Mouse (Mus musculus) CH12F3 (cell line): ENCODE results near the gene Adam1b.
"Not testable (repeated sequence)": the region's sequence is repeated elsewhere in the genome, so short reads cannot be mapped to it uniquely, and the experiment has no call there.

Experiments
- in situ Hi-C: fragments of 300-500 bp; cut with MboI; formaldehyde crosslinking; loops from 2 replicates; pipeline ENCODE4 v1.14.3; 2020; ENCODE audit warnings: low sequenced_read_pairs

The Adam1b gene

DNA sequence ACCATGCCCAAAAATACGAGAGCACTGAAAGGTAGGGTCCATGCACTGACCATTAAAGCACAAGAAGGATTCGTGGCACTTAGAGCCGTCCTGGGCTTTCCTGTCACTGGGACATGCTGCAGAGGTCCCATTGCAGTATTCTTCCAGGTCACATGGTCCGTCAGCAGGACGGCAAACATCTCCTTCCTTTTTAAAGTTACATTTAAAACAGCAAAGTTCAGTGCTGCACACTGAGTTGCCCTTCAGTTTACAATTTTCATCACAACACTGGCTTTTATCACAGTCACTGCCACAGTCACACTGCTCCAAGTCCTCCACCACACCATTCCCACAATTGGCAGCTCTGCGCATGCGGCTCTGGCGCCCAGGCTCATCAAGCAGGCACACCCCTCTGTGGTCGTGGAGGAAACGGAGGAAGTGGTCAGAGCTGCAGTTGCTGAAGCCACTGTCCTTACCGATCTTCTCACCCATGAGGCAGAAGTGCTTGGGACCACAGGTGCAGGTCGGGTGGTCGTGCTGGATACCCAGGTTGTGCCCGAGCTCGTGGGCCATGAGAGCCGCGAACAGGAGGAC, 1.7 kb downstream of the Adam1b start:
- in situ Hi-C loops = not testable (repeated sequence)

DNA sequence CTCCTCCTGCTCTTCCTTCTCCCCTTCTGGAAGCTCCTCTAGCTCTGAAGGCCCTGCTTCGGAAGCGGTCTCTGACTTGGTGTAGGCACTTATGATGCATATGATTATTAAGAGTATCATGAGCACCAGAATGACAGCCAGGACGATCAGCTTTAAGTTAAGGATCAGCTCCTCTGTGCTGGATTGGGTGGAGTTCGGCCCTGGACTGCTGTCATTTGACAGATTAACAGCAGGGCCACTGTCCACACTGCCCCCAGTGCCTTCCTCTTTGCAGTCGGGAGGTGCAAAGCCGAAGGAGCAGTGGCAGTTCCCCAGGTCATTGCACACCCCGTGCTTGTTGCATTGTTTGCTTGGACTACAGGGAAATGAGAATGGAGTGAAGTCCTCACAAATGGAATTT, 2.5 kb downstream of the Adam1b start:
- in situ Hi-C loops = no loop called here

- in situ Hi-C loops = no loop called here
Measured at GRCm38 (mm10) chr5:121493305-121493704, 9.9 kb downstream of the Adam1b start.

- in situ Hi-C loops = no loop called here
Measured at GRCm38 (mm10) chr5:121484801-121485200, 18.4 kb downstream of the Adam1b start.

GRCm38 (mm10) chr5:121477680-121478079, 25.6 kb downstream of the Adam1b start:
- in situ Hi-C loops = no loop called here

DNA sequence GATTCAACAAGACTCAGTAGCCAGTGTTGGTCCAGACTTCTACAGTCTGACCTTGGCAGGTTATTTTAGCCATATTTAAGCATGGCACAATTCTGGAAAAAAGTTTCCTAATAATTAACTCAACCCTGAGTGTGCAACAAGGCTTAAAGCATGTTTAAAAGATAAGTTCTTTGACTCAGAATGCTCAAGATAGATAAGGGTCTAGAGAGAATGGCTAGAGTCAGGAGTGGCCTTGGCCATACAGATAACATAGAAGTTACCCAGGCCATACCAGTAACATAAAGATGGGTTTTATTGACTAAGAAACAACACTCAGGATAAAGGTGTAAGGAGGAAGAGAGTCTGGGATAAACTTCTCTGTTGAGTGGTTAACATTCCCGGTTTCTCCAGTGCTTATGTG, 27.2 kb downstream of the Adam1b start:
- in situ Hi-C loops = no loop called here

- in situ Hi-C loops = no loop called here
Measured at GRCm38 (mm10) chr5:121474610-121475009, 28.6 kb downstream of the Adam1b start.

DNA sequence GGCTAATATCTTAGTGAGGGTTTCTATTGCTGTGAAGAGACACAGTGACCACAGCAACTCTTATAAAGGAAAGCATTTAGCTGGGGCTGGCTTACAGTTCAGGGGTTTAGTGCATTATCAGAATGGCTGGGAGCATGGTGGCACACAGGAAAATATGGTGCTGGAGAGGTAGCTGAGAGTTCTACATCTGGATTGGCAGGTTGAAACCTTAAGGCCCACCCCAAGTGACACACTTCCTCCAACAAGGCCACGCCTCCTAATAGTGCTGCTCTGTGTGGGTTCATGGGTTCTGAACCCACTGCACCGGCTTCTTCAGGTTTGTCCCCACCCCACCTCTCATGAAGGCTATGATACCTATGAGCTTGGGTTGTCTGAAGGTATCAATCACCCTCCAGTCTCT, 30.8 kb downstream of the Adam1b start:
- in situ Hi-C loops = no loop called here

DNA sequence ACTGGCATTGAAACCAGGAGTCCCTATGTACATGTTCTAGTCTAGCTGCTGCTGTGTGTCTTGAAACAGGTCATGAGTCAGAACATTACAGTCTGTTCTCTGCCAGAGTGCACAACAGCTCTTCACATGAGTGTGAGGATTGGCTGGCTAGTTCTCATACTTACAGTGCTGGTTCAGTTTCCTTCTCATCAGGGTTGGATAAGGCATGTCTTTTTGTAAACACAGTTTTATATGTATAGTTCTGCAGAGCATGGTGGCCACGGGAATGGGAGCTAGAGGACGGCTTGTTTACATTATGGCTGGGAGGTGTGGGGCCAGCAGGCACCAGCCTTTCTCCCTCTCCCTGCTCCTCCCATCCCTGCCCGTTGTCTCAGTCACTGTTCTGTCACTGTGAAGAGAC, 33.7 kb downstream of the Adam1b start:
- in situ Hi-C loops = no loop called here

DNA sequence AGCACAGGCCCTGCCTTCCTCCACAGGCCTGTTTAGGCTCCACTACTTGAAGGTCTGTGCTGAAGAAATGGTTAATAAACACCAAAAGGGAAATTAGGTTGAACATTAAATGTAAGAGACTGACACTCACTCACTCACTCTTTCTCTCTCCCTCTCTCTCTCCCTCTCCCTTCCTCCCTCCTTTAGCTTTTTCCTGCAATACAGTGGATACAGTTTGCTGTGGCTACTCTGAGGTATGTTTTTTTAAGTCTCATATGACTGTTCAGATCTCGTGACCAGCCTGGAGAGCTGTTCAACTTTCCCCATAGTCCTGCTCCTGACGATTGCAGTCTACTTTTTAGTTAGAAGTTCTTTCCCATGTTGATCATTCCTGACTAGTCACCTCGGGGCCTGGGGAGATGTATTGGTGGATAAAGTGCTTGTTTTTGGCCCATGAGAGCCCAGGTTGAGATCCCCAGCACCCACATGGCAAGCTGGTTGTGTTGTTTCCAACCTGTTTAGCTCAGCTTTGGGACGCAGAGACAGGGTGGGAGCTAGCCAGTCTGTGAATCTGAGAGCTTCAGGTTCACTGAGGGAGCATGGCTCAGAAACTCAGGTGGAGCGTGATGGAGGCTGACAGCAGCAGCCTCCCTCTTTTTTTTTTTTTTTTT, 39.5 kb downstream of the Adam1b start:
- in situ Hi-C loops = no loop called here

DNA sequence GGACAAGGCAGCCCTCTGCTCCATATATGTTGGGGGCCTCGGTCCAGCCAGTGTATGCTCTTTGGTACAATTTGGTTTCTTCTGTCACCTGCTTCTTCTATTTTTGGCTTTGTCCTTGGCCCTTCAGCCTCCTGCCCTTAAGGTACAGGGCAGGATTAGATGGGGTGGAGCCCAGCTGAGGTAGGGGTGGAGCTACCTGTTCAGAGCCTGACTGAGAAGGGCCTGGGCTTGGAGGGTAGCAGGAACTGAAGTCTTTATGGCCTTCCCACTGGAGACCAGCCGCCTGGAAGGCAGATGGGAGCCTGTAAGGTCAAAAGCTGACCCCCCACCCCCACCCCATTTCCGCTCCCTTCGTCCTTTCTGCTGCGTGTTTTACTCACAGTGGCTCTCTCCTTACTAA, 40.3 kb downstream of the Adam1b start:
- in situ Hi-C loops = no loop called here

DNA sequence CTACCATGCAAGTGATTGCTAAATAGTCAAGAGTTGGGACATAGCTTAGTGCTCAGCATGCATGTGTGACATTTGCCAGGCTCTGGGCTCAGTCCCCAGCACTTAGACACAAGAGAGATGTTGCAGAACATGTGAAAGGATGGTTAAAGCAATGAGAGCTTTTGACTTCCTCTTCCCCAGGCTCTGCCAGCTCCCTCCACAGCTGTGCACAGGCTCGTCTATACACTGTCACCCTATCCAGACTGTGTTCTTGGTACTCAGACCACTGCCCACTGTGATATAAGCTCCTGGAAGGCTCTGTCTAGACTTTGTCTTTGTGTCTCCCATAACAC, 41.1 kb downstream of the Adam1b start:
- in situ Hi-C loops = no loop called here

DNA sequence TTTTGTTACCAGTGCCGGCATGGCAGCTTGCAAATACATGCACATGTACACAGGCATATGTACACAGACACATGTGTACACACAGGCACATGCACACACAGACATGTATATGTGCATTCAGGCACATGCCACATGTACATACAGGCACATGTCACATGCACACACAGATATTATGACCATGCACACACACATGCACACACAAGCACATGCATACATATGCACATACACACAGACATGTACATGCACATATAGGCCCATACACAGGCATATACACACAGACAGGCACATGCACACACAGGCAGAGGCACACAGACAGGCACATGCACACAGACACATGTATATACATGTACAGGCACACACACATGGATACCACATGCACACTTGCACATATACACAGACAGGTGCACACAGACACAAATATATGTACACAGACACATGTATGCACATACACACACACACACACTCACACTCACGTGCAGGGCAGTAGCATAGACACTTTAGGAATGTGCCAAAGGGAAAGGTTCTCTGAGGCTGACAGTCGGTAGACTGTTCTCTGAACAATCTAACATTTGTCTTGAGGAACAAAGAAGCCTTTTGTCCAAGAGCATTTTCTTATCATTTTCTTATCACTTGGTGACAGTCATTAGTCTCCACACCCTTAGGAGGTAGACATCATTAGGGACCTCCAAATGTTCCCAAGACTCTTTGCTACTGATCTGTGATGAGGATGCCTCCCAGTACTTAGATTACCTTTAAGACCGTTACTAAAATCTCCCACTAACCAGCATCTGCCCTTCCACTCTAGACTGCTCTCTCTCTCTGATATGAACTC, 41.7 kb downstream of the Adam1b start:
- in situ Hi-C loops = no loop called here

GRCm38 (mm10) chr5:121455510-121456265, 47.5 kb downstream of the Adam1b start:
- in situ Hi-C loops = no loop called here

- in situ Hi-C loops = no loop called here
Measured at GRCm38 (mm10) chr5:121454503-121454782, 48.8 kb downstream of the Adam1b start.

- in situ Hi-C loops = no loop called here
Measured at GRCm38 (mm10) chr5:121453743-121454502, 49.3 kb downstream of the Adam1b start.

DNA sequence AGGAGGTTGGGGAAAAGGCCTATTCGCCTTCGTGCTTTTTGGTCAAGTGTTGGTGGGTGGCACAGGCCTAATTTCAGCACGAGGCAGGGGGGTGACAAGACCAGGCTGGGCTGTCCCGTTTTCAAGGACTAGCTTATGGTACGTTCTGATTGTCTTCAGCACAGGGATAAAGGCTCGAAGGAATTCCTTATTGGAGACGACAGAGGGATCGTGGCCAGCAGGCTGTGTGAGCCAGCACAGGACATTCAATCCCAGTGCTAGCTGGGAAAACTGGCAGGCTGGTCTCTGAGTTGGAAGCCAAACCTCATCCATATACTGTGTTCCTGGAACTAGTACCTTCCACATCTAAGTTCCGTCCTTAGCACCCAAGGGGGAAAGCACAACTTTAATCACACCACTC, 50.3 kb downstream of the Adam1b start:
- in situ Hi-C loops = no loop called here

GRCm38 (mm10) chr5:121452026-121452869, 51.0 kb downstream of the Adam1b start, which contains the start of gene Erp29:
Erp29 (minus strand) TSS chr5:121452506.
- in situ Hi-C loops = no loop called here

DNA sequence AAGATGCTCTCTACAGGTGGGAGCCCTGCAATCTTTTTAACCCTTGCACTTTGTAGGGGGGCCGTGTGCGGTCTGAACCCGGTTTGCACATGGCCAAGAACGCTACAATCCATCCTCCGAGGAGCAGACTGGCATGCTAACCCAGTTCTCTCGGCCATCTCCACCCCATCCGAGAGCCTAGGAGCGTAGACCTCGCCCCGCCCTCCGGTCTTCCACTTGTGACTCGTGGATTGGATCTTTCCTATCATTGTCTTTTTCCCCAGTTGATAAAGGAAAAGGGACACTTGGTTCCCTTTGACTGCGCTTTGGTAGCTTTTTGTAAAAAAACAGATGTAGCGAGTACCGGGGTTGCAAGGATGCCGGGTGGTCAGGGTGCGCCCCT, 51.6 kb downstream of the Adam1b start, which contains the start of gene Tmem116:
Tmem116 (plus strand) TSS at position 250 of the 382 bp plus-strand sequence.
- in situ Hi-C loops = no loop called here

DNA sequence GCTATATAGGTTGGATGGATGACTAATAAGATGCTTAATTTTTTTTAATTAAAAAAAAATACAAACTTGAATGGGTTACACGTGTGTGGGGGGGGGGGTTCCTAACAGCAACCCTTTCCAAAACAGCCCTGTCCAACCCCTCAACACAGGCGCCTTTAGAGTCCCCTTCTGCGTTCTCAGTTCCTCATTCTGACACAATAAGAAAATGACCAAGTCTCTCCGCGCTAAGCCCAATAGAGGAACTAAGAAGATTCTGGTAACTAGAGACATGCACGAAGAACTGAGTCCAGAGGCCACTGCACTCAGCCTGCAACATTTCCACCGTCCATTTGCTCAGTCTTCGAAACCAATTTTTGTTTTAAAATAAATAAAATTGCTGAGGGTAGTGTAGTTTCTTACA, 52.0 kb downstream of the Adam1b start:
- in situ Hi-C loops = no loop called here
